Mouse (Mus musculus): ENCODE measurements around the gene Gm29110. TPM values are rescaled to one million over a fixed set of nuclear protein-coding genes. Genes with fewer than 3 reads are reported as not detected.
"Not testable (repeated sequence)": the region's sequence is repeated elsewhere in the genome, so short reads cannot be mapped to it uniquely, and the experiment has no call there.

Gene Gm29110
- not detected in 2 replicates for polyA plus RNA-seq (2015; fragmentation: Nextera tagmentation; extraction: Ambion mirVana)

GRCm38 (mm10) chrY:74470231-74470630, at the start of gene Gm29110:
TSS of gene Gm29110 (plus strand) at chrY:74470531.
- H3K36me3 ChIP-seq (ENCODE audit: poor library complexity, severe bottlenecking); H3K9me3 ChIP-seq (replicated peaks); H3K27ac ChIP-seq; H3K4me2 ChIP-seq; H3K4me3 ChIP-seq; H3K27me3 ChIP-seq; ATAC-seq; H3K4me1 ChIP-seq; H3K9ac ChIP-seq: not testable (repeated sequence)
- 100% methylated on average over 1 of the region's 6 CpGs for WGBS

Other genes starting within 250 kb of the Gm29110 start
- gene Gm21913, start 153.4 kb downstream of the Gm29110 start, polyA plus RNA-seq (2015; fragmentation: Nextera tagmentation; extraction: Ambion mirVana), result not detected in 2 replicates

Measured in forebrain, embryonic 13.5 days (tissue).